ENCODE assay signal across 15 mouse cellular contexts in the genomic region with DNA sequence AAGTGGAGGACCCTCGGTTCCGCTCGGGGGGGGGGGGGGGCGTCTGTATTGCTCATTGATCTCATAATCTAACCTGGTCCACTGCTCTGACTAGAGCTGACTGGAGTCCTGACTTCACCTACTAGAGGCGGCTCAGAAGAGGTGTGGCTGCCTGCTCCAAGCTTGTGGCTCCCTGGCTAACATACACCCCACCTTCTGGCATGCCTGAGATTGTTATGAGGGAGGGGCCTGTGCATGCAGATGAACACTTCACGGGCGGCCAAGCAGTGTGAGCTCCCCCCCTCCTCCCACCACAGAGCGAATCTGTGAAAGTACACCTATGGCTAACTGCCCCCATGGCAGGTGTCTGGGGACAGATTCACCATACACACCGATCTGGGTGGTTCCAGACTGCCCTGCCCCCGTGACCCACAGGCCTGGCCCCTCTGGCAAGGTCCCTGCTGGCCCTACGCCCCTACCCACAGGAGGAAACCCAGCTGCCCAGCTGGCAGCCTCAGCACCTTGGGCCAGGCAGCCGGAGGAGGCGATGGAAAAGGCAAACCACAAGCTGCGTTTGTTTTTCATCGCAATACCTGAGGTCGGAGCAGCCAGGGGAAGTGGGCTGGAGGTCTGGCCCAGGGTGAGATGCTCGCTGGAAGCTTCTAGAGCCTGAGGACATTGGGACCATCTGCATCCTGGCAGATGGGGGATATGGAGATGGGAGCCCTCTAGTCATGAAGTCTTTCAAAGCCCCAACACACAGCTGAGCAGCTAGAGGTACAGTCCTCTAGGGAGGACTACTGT. TPM values are rescaled to one million over a fixed set of nuclear protein-coding genes. Genes with fewer than 3 reads are reported as not detected.
DNase-seq lines count a peak whose midpoint lies in the region; ATAC-seq lines count a peak whose summit lies in the region.
"Had no signal": no experiment of that assay in that cellular context is flagged by ENCODE, and none has a peak within 500 bp of the region (broad histone marks: within the 10 kb centered on the region; RNA-seq: fewer than 3 reads in every experiment).

No protein-coding gene starts in this region.

- peaks cover 17% of the 10 kb centered on the region for H3K27me3 ChIP-seq in hindbrain, embryonic 15.5 days
- H3K27me3 ChIP-seq in hindbrain, embryonic 12.5 days: peaks cover 36% of the 10 kb centered on the region
- peaks cover 19% of the 10 kb centered on the region for H3K27me3 ChIP-seq in neural tube, embryonic 13.5 days
- peaks cover 22% of the 10 kb centered on the region for H3K27me3 ChIP-seq in neural tube, embryonic 15.5 days (replicated peaks)

- no peak overlapping the region for H3K4me2 ChIP-seq in hindbrain, embryonic 15.5 days
- H3K4me2 ChIP-seq in hindbrain, embryonic 12.5 days (replicated peaks): no peak overlapping the region
- no peak overlapping the region for H3K4me2 ChIP-seq in neural tube, embryonic 13.5 days
- no peak overlapping the region for H3K4me2 ChIP-seq in neural tube, embryonic 15.5 days
- H3K4me2 ChIP-seq: forebrain, embryonic 15.5 days; liver, embryonic 15.5 days had no signal

- H3K4me1 ChIP-seq in hindbrain, embryonic 15.5 days (replicated peaks): peaks cover 32% of the 10 kb centered on the region
- H3K4me1 ChIP-seq in hindbrain, embryonic 12.5 days: peaks cover 45% of the 10 kb centered on the region
- peaks cover 38% of the 10 kb centered on the region for H3K4me1 ChIP-seq in neural tube, embryonic 13.5 days (replicated peaks)
- H3K4me1 ChIP-seq in neural tube, embryonic 15.5 days: peaks cover 28% of the 10 kb centered on the region
- H3K4me1 ChIP-seq: liver, embryonic 15.5 days had no signal

- H3K4me3 ChIP-seq in hindbrain, embryonic 15.5 days: no peak overlapping the region
- no peak overlapping the region for H3K4me3 ChIP-seq in hindbrain, embryonic 12.5 days
- no peak overlapping the region for H3K4me3 ChIP-seq in neural tube, embryonic 13.5 days
- no peak overlapping the region for H3K4me3 ChIP-seq in neural tube, embryonic 15.5 days (replicated peaks)
- H3K4me3 ChIP-seq: forebrain, embryonic 15.5 days; liver, embryonic 15.5 days had no signal

- WGBS in hindbrain, embryonic 15.5 days: 65% methylated on average over 17 of the region's 17 CpGs
- 69% methylated on average over 17 of the region's 17 CpGs for WGBS in hindbrain, embryonic 12.5 days
- 70% methylated on average over 17 of the region's 17 CpGs for WGBS in neural tube, embryonic 13.5 days
- 70% methylated on average over 17 of the region's 17 CpGs for whole genome bisulfite sequencing in neural tube, embryonic 15.5 days

- DNase-seq in gastrocnemius, postnatal 25 days: peak; percentile 47
- DNase-seq in ovary, postnatal 36 days (ENCODE audit: low spot score): no peak
- DNase-seq in kidney, adult 11 months: no peak
- DNase-seq in left cerebral cortex, postnatal 36 days (ENCODE audit: low spot score in 2 of 2): no peak
- DNase-seq: adrenal gland, postnatal 36 days; heart, postnatal 10 days had no signal

- ATAC-seq in hindbrain, embryonic 15.5 days (ENCODE audit: low FRiP score, low read depth): peak; percentile 13; the same call in 1 of the 2 replicates
- ATAC-seq in hindbrain, embryonic 12.5 days (ENCODE audit: low FRiP score): no peak
- no peak for ATAC-seq in neural tube, embryonic 13.5 days (ENCODE audit: low read depth)
- no peak for ATAC-seq in neural tube, embryonic 15.5 days (ENCODE audit: low FRiP score)
- ATAC-seq: forebrain, embryonic 15.5 days had no signal

- H3K9me3 ChIP-seq in hindbrain, embryonic 15.5 days: no peaks in the 10 kb centered on the region
- no peaks in the 10 kb centered on the region for H3K9me3 ChIP-seq in hindbrain, embryonic 12.5 days (replicated peaks)
- H3K9me3 ChIP-seq in neural tube, embryonic 13.5 days: no peaks in the 10 kb centered on the region
- H3K9me3 ChIP-seq in neural tube, embryonic 15.5 days (replicated peaks): no peaks in the 10 kb centered on the region
- H3K9me3 ChIP-seq: forebrain, embryonic 15.5 days; liver, embryonic 15.5 days had no signal

- intact Hi-C loops in left cerebral cortex, postnatal 36 days (cut with DNase I): no loop called here

- H3K36me3 ChIP-seq in hindbrain, embryonic 15.5 days: no peaks in the 10 kb centered on the region
- no peaks in the 10 kb centered on the region for H3K36me3 ChIP-seq in hindbrain, embryonic 12.5 days
- H3K36me3 ChIP-seq in neural tube, embryonic 13.5 days: no peaks in the 10 kb centered on the region
- no peaks in the 10 kb centered on the region for H3K36me3 ChIP-seq in neural tube, embryonic 15.5 days
- H3K36me3 ChIP-seq: forebrain, embryonic 15.5 days; liver, embryonic 15.5 days had no signal

- H3K27ac ChIP-seq in hindbrain, embryonic 15.5 days (replicated peaks): no peak overlapping the region
- no peak overlapping the region for H3K27ac ChIP-seq in hindbrain, embryonic 12.5 days
- H3K27ac ChIP-seq in neural tube, embryonic 13.5 days (replicated peaks): no peak overlapping the region
- H3K27ac ChIP-seq in neural tube, embryonic 15.5 days (replicated peaks): no peak overlapping the region
- H3K27ac ChIP-seq: forebrain, embryonic 15.5 days; liver, embryonic 15.5 days had no signal

- H3K9ac ChIP-seq in hindbrain, embryonic 15.5 days: no peak overlapping the region
- H3K9ac ChIP-seq in hindbrain, embryonic 12.5 days: no peak overlapping the region
- H3K9ac ChIP-seq in neural tube, embryonic 13.5 days: 0 out of 2 replicates have a peak overlapping the region, but pooled peaks have one; percentile 5
- no peak overlapping the region for H3K9ac ChIP-seq in neural tube, embryonic 15.5 days (replicated peaks)
- H3K9ac ChIP-seq: forebrain, embryonic 15.5 days; liver, embryonic 15.5 days had no signal

RNA-seq across cellular contexts. Expression of gene Wnt9a, which starts 6.5 kb away (rescaled TPM):
- 3.5 and 4.1 TPM in 2 replicates for polyA plus RNA-seq in hindbrain, embryonic 15.5 days (2015; fragmentation: Nextera tagmentation; extraction: Ambion mirVana)
- polyA plus RNA-seq in hindbrain, embryonic 12.5 days (2016; fragmentation: Nextera tagmentation; extraction: Ambion mirVana): 6.1 and 6.9 TPM in 2 replicates
- polyA plus RNA-seq in neural tube, embryonic 13.5 days (2015; fragmentation: Nextera tagmentation; extraction: Ambion mirVana): 3.6 and 3.8 TPM in 2 replicates
- 2.6 and 3.0 TPM in 2 replicates for polyA plus RNA-seq in neural tube, embryonic 15.5 days (2015; fragmentation: Nextera tagmentation; extraction: Ambion mirVana)
- total RNA-seq in gastrocnemius, postnatal 25 days (2021): 1 to 10 TPM; 8.2 to 8.5 TPM
- 10 to 100 TPM; 14.6 to 24.0 TPM for total RNA-seq in left cerebral cortex, postnatal 36 days (2021)

RNA-seq across cellular contexts. Expression of gene Wnt3a, which starts 22.7 kb away (rescaled TPM):
- 0.94 and 1.5 TPM in 2 replicates for polyA plus RNA-seq in hindbrain, embryonic 15.5 days (2015; fragmentation: Nextera tagmentation; extraction: Ambion mirVana)
- polyA plus RNA-seq in hindbrain, embryonic 12.5 days (2016; fragmentation: Nextera tagmentation; extraction: Ambion mirVana): 5.0 and 8.0 TPM in 2 replicates
- 1.2 and 1.7 TPM in 2 replicates for polyA plus RNA-seq in neural tube, embryonic 13.5 days (2015; fragmentation: Nextera tagmentation; extraction: Ambion mirVana)
- 0.14 and 0.35 TPM in 2 replicates for polyA plus RNA-seq in neural tube, embryonic 15.5 days (2015; fragmentation: Nextera tagmentation; extraction: Ambion mirVana)
- total RNA-seq in gastrocnemius, postnatal 25 days (2021): not detected
- not detected for total RNA-seq in left cerebral cortex, postnatal 36 days (2021)
- total RNA-seq: adrenal gland, postnatal 36 days; heart, postnatal 10 days; layer of hippocampus, postnatal 14 days had no signal
- polyA plus RNA-seq: kidney, embryonic 14.5 days; liver, embryonic 15.5 days; midbrain, postnatal 0 days had no signal
